Mouse (Mus musculus): Measurements from ENCODE around the gene Fcgr1.
"Not testable (repeated sequence)": the region's sequence is repeated elsewhere in the genome, so short reads cannot be mapped to it uniquely, and the experiment has no call there.

Fcgr1 gene

GRCm38 (mm10) chr3:96247356-96248140, 46.2 kb downstream of the Fcgr1 start:
- DNase-seq, result no peak

- DNase-seq, result not testable (repeated sequence)
Observed at GRCm38 (mm10) chr3:96246427-96246856, 47.3 kb downstream of the Fcgr1 start, which contains the start of gene Hist2h3c1. Hist2h3c1 (plus strand) TSS chr3:96246685.

- DNase-seq, result not testable (repeated sequence)
Observed at GRCm38 (mm10) chr3:96246018-96246417, 47.8 kb downstream of the Fcgr1 start.

GRCm38 (mm10) chr3:96245003-96245886, 48.5 kb downstream of the Fcgr1 start, which contains the start of gene Hist2h2aa1:
Hist2h2aa1 (plus strand) TSS chr3:96245497.
- peak; percentile 87 for DNase-seq

DNA sequence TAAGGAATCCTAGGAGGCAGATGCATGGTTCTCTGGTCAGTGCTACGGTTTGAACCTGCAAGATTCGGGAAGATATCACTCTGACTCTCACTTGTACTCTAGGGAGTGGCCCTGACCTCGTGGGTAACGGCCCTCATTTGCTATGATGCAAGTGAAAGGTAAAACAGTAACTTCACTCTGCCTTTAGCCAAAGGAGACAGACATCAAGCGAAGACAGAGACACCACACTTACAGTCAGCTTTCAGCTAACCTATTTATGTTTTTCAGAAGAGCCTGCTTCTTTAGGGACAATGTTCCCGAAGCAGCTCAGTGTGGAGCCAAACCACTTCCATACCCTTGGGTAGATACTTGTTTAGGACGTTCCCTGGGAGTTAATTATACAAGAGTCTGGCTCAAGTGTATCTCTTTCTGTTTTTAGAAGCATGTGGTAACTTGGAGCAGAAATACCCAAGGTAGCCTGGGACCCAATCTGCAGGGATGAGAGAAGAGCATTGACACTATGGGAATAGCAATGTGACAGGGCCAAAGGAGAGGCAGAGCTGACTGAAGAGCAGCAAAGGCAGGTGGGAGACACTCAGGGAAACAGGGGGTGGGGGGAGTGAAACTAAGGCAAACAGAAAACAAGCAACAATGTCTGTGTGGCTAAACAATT, 49.7 kb downstream of the Fcgr1 start:
- no peak for DNase-seq

DNA sequence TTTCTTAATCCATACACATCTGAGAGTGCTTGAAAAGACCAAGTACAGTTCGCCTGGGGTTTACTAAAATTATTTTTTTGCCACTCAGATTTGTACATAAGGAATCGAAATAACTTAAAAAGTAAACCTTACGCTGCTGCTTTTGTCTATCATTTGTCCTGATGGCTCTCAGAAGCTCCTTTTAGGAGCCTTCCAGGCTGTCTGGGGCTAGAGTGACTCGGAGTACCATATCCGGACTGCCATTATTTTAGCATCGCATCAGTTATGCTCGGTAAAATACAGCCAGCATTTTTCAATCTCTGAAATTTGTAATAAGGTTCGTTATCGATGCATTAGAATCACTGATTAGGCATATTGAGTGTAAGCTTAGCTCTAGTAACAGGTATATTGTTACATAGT, 53.0 kb downstream of the Fcgr1 start:
- DNase-seq, result no peak

DNA sequence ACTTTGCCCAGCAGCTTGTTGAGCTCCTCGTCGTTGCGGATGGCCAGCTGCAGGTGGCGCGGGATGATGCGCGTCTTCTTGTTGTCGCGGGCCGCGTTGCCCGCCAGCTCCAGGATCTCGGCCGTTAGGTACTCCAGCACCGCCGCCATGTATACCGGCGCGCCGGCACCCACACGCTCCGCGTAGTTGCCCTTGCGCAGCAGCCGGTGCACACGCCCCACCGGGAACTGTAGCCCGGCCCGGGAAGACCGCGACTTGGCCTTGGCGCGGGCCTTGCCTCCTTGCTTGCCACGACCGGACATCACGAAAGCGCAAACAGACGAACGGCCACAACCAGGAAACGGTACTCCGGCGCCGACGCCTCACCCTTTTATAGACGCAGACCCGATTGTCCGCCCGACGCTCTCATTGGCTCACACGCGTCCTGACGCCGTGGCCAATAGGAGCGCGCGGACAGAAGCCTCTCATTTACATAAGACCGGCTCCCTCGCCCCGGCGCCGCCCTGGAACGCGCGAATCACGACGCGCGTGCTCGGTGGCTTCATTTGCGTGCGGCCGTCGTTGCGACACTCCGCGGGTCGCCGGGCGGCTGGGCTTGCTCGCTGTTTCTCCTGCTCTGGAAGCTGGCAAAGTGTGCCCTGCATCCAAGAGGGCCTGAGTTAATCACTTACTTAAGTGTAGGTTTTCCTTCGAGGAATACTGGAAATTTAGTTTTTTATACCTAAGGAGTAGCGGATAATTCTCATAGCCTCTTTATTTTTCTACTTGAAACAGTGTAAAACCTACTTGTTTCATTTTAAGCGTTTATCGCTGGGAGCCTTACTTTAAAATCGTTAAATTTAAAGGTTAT, 53.6 kb downstream of the Fcgr1 start, which contains the start of gene Hist2h2aa2:
Gene Hist2h2aa2, minus strand, starts transcription at position 328 of the 850 bp plus-strand sequence.
- DNase-seq, result peak; percentile 95

- DNase-seq, result peak; percentile 38
Observed at GRCm38 (mm10) chr3:96238954-96239793, 54.6 kb downstream of the Fcgr1 start, which contains the start of gene Hist2h3c2. Hist2h3c2 (minus strand) TSS chr3:96239127.

DNA sequence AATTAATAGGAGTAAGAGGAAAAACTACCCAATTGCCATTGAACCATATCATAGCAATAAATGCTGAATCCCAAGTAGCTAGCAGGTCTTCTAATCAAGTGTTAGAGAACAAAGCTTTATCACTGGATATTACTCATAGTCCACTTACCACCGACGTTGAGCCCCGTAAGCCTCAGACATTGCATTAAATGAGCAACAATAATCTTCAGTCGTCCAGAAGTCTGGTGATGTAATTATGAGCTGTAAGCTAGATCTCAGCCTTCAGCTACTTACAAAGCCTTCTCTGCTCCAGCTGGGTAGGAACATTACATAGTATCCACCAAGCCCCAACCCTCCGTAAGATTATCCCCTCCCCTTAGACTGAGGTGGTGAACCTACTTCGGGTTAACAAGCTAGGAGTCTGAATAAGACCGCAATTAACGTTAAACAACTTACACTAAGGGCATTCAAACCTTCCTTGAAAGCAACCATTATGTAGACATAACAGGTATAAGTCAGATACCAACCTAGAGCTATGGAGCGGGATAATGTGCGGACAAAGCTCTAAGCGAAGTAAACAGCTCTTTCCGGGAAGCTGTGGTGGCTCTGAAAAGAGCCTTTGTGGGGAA, 55.8 kb downstream of the Fcgr1 start:
- DNase-seq, result no peak

- DNase-seq, result no peak
Observed at GRCm38 (mm10) chr3:96237335-96237903, 56.4 kb downstream of the Fcgr1 start.

DNA sequence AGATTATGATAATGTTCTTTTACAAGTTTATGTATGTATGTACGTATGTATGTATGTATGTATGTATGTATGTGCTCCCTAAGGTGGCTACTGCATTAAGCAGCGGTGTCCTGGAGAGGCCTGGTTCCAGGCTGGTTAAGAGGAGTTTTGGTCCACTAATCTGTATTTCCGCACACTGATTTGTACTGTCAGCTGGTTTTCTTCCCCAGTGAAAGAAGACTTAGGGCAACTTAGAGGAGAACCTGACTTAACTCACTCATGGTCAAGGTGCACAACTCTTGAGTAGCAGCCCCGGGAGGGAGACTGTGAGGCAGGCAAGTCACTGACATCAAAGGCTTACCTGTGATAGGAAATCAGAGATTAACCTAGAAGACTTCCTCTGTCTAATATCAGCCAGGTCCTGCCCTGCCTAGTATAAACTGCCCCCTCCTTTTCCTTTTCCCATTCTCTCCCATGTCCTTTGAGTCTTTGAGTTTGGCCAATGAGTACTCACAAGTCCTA, 56.9 kb downstream of the Fcgr1 start:
- DNase-seq, result no peak

GRCm38 (mm10) chr3:96235836-96236235, 57.9 kb downstream of the Fcgr1 start:
- DNase-seq, result no peak

- DNase-seq, result no peak
Observed at GRCm38 (mm10) chr3:96234914-96235313, 58.9 kb downstream of the Fcgr1 start.
